Mouse (Mus musculus): ENCODE measurements around the gene Gnai3.

DNA sequence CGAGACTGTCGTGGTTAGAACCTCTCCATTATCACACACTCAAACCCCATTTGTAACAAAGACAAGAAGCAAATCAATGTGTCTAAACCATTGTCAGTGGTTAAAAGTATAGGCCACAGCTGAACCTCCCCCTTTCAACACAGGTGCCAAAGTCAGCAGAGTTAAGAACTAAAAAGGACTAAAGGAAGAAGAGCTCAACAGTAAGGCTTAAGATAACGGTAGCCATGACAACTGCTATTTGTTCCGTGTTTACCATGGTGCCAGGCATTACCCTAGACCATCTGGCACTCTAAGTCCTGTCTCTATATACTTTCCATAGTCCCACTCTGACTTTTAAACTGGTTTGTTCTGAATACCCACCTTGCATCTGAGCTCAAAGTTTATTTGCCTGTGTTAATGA, 33.3 kb downstream of the Gnai3 start:
- no peak for TF ChIP-seq CTCF (IDR thresholded peaks at IDR 0.05; ENCODE audit: insufficient read depth, low read depth, low read length)
- no peak for TF ChIP-seq POLR2A (IDR thresholded peaks at IDR 0.05; ENCODE audit: insufficient read depth, low read depth, low read length)

All from olfactory bulb, adult 2 months (tissue).